Mouse (Mus musculus): Measurements from ENCODE around the gene Gnai2. TPM values are rescaled to one million over a fixed set of nuclear protein-coding genes. Genes with fewer than 3 reads are reported as not detected.

The Gnai2 gene
- polyA plus RNA-seq, 1 experiment, result 351 TPM

DNA sequence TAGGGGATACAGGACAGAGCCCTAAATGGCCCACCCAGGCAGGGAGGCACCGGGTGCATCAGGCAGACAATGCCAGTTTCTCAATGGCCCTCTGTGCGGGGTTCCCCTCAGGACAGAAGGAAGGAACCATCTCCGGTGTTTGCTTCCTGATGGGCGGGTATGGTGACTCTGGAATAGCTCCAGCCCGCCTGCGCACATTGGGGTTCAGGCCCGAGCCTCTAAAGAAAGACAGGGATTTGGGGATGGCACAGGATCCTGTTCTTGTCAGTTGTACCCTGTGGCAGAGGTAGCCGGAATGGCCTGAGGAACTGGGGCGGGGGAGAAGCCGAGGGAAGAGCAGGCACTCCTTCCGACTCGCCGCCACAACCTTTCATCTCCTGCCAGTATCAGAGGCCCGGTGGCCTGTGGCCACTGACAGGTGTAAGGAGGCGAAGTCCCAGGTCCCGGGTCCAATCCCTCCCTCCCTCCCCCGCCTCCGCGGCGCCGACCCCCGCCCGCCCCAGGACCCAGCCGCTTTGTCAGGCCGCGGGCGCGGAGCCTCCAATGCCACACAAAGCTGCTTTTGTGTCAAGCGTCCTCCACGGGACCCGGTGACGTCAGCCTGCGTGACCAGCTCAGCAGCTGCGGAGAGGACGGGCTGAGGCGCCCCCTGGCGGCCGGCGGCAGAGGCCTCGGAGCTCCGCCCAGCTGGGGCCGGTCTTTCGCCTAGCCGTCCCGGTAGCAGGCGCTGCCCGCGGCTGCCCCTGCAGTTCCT lies 22.8 kb downstream of the Gnai2 start:
- DNase-seq (ENCODE audit: extremely low spot score in 1 of 2, low spot score in 1 of 2), result peak; percentile 93 to 99

- peak in 1 of 2 experiments; percentile 48 for DNase-seq (ENCODE audit: extremely low spot score in 1 of 2, low spot score in 1 of 2)
Observed at GRCm38 (mm10) chr9:107611456-107612190, 23.5 kb downstream of the Gnai2 start.

- DNase-seq (ENCODE audit: extremely low spot score in 1 of 2, low spot score in 1 of 2), result no peak
Observed at GRCm38 (mm10) chr9:107609433-107609830, 25.7 kb downstream of the Gnai2 start.

GRCm38 (mm10) chr9:107608741-107609432 lies 26.3 kb downstream of the Gnai2 start, which contains the start of gene Sema3b:
Gene Sema3b, minus strand, starts transcription at chr9:107609229.
- DNase-seq (ENCODE audit: extremely low spot score in 1 of 2, low spot score in 1 of 2), result no peak

DNA sequence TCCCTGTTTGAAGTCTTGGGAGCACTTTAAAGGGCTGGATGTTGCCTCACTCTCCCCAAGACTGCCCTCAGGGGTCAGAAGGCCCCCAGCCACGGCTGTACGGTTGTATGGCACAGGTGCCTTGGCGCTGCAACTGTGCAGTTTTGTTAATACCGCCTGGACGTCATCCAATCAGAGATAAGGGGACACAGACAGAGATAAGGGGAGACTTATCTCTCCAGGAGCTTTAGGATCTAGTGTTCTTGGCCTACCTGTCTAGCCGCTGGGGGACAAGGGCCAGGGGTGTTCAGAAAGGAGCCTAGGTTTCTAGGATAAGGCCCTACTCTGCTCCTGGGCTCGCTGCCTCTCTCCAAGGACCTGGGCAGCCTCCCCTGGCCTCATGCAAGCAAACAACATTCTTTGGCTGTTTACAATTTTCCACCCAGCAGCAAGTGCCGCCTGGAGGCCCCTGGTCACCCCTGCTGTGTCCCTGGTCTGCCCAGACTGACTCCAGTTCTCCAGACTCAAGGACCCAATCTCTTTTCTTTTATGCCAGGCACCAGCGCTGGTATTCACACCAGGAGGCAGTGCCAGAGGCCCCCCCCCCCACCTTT lies 27.4 kb downstream of the Gnai2 start:
- no peak for DNase-seq (ENCODE audit: extremely low spot score in 1 of 2, low spot score in 1 of 2)

DNA sequence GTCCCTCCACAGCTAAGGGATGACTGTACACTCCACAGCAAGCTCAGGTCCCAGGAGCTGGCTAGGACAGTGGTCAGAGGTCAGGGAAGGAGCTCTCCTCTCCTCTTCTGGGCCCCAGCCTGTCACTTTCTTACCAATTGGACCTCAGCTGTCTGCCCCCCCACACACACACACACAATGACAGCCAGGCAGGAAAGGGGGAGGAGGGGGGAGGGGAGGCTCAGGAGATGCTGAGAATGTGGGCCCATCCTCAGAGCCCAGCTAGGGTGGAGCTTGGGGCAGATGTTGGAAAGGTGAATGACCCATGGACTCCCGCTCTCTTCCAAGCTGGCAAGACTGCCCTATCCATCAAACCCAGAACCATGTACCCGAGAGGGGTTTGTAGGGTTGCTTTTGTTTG lies 28.1 kb downstream of the Gnai2 start:
- no peak for DNase-seq (ENCODE audit: extremely low spot score in 1 of 2, low spot score in 1 of 2)

GRCm38 (mm10) chr9:107606591-107606990 lies 28.6 kb downstream of the Gnai2 start:
- DNase-seq (ENCODE audit: extremely low spot score in 1 of 2, low spot score in 1 of 2), result no peak

GRCm38 (mm10) chr9:107605041-107605661 lies 30.0 kb downstream of the Gnai2 start:
- DNase-seq (ENCODE audit: extremely low spot score in 1 of 2, low spot score in 1 of 2), result no peak

DNA sequence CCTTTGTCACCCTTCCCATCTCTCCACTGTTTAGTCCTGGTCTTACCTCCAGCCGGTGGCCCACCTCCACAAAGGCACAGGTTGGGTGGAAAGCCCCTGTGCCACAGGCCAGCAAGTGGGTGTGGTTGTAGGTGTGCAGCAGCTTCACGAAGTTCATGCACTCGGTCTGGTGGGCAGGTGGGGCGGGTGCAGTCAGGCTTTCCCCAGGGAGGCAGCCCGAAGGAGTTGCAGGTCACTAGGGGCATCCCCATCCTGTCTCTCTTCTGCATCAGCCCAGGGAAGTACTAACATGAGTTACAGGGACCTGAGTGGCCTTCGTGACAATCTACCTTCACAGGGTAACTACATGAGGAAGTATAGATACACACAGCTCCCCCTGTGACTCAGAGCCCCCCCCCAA lies 31.9 kb downstream of the Gnai2 start:
- no peak for DNase-seq (ENCODE audit: extremely low spot score in 1 of 2, low spot score in 1 of 2)

- peak; percentile 74 to 97 for DNase-seq (ENCODE audit: extremely low spot score in 1 of 2, low spot score in 1 of 2)
Observed at GRCm38 (mm10) chr9:107602068-107602648, 33.0 kb downstream of the Gnai2 start.

DNA sequence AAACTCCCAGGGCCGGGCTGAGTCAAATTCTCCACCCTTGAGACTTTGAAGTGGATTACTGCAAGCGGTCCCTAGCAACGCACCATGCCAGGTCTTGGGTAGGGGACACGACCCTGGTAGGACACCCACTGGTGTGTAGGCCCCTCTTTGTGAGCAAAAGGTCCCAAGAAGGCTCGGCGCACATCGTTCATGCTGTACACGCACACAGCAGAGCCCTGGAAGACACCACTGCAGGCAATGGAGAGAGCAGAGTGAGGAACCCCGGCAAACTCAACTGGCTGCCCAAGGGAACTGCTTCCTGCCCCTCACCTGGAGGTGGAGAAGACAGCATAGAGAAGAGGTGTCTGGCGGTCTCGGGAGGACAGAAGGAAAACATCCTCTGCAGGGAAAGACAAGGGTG lies 33.9 kb downstream of the Gnai2 start:
- DNase-seq (ENCODE audit: extremely low spot score in 1 of 2, low spot score in 1 of 2), result no peak

- DNase-seq (ENCODE audit: extremely low spot score in 1 of 2, low spot score in 1 of 2), result no peak
Observed at GRCm38 (mm10) chr9:107600745-107601144, 34.4 kb downstream of the Gnai2 start.

DNA sequence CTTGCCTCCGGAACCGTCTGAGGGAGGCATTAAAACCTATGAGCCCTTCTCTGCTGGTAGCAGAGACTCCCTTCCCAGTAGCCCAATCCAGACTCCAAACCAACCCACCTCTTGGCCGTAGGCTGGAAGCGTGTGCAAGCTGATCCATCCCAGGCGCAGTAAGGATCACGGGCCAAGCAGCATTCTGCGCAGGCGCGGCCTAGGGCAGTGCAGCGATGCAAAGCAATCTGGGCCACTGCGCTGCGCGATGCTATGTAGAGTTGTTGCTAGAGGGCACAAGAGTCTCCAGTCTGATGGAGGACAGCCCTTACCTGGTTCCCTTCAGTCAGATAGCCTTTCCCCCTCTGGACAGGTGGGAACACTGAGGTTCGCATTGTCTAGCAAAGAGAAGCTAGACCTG lies 35.3 kb downstream of the Gnai2 start:
- DNase-seq (ENCODE audit: extremely low spot score in 1 of 2, low spot score in 1 of 2), result no peak

DNA sequence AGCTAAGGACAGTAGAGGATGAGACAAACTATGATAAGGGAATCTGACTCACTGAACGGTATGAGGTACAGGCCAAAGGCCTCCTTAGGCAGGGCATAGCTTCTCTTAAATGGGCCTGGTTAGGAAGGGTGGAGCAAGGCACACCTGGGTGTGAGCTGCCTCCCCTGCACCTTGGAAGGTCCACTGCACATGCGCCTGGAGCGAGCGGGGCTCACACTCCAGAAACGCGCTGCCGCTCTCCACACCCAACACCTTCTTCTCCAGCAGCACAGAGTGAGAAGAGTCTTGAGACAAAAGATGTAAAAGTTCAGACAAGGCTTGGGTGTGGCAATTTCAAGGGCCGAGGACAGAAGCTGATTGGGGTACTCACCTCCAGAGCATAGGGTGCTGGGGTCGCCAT lies 35.7 kb downstream of the Gnai2 start:
- DNase-seq (ENCODE audit: extremely low spot score in 1 of 2, low spot score in 1 of 2), result no peak

GRCm38 (mm10) chr9:107598385-107598784 lies 36.8 kb downstream of the Gnai2 start:
- no peak for DNase-seq (ENCODE audit: extremely low spot score in 1 of 2, low spot score in 1 of 2)

- no peak for DNase-seq (ENCODE audit: extremely low spot score in 1 of 2, low spot score in 1 of 2)
Observed at GRCm38 (mm10) chr9:107596619-107597569, 38.3 kb downstream of the Gnai2 start.

GRCm38 (mm10) chr9:107594281-107595062 lies 40.7 kb downstream of the Gnai2 start:
- DNase-seq (ENCODE audit: extremely low spot score in 1 of 2, low spot score in 1 of 2), result no peak
